Mouse (Mus musculus): ENCODE results near the gene Hdgfl3. TPM values are rescaled to one million over a fixed set of nuclear protein-coding genes. Genes with fewer than 3 reads are reported as not detected.

The Hdgfl3 gene
- 1 to 10 TPM; 1.8 to 2.2 TPM for total RNA-seq (2021)
- long read RNA-seq, experiment 1, partial matches to known transcripts = 0 of 1 reads
- long read RNA-seq, experiment 1, other reads (novel, unspliced or antisense) = 1 of 1 reads
- long read RNA-seq, experiment 2, partial matches to known transcripts = 0 of 3 reads
- long read RNA-seq, experiment 2, other reads (novel, unspliced or antisense) = 3 of 3 reads

DNA sequence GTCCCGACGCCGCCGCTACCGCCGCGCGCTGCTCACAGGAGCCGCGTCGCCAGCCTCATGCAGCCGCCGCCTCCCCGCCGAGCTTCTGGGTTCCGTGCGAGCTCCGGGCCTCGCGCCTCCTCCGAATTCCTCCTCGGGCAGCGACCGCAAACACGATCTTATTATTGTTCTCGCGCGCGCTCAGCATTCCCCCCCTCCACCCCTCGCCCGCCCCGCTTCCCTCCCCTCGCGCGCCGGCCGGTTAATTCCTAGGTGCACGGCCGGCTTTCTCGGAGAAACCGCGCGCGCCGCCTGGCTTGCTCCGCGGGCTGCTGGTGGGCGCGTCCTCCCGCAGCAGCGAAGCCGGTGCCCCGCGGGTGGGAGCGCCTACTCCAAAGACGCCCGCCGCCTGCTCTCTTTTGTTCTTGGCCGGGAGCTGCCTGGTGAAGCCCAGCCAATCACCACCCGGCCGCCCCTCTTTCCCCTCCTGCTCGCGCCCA, at the start of gene Hdgfl3:
Gene Hdgfl3 (minus strand): TSS at position 207 of the 479 bp plus-strand sequence.
- peak; percentile 61 to 74 for DNase-seq
- intact Hi-C loops (cut with DNase I) = loop anchor here (5.0 kb wide), 1 partner anchor 57 kb away; no protein-coding TSS in a partner anchor

DNA sequence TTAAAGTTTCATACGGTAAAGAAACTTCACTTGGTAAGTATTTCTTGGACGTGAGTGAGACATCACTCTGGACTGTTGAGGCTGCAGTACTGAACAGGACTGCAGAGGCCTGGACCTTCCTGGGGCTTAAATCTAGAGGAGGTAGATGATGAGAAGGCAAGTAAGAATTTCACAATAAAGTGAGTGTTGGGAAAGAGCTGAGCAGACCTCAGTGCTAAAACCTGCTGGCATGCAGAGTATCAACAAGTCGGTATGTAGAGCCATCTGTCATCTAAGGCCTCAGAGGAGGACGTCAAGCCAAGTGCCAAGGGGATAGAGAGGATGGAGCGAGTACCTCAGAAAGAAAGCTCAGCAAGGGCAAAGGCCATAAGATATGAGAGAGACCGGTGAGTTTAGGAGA, 49.4 kb upstream of the Hdgfl3 start:
- intact Hi-C loops (cut with DNase I) = no loop called here
- DNase-seq = no peak

DNA sequence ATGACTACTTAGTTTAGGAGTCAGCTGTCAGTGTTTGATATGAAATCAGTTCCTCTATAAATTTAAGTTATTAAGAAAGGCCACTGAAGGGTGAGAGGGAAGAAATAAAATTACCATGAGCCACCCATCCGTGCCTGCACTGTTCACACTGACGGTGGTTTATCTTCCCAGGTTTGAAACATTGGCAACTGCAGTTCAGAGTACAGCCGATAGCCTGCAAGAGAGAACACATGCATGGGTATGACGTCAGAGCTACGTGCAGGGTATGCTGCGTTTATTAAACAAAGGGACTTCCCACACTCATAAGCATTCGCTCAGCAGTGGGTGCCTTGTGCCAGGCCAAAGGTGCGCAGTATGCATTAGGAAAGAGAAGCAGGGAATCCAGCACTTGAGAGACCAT, 44.0 kb upstream of the Hdgfl3 start:
- DNase-seq = no peak
- intact Hi-C loops (cut with DNase I) = no loop called here

DNA sequence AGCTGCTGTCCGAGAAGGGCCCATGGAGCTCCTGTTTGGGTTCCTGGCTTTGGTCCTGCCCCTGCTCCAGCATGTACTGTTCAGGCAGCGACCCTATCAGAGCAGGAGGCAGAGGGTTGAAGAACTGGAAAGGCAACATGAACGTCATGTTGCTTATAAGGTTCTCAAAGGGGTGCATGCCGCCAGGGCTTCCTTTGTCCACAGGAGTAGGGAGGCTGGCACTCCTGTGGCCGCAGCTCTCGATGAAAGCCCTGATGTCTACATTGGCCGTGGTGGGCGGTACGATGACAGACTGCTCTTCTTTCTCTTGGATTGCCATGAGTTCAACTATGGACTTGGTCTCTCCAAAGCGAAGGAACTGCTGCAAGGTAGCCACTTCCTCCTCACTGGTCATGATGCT, 40.3 kb upstream of the Hdgfl3 start:
- no peak for DNase-seq
- intact Hi-C loops (cut with DNase I) = no loop called here

DNA sequence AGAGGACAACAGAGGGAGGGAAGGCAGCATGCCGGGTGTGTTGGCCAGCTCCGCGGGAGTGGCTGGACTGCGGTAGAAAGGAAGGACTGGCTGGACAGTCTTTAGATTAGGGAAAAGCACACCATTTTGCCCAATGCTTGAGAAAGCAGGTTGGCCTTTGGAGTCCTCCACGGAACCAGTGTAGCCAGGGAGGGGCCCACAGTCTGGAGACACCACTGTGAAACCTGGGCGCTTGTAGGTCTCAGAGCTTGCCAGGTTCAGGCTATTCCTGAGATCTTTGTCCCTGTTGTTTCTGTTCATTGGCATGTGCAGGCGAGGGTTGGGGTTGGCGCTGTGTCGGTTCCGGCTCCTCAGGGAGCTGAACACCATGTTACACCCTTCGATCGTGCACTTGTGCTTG, 39.7 kb upstream of the Hdgfl3 start:
- DNase-seq = no peak
- intact Hi-C loops (cut with DNase I) = no loop called here

DNA sequence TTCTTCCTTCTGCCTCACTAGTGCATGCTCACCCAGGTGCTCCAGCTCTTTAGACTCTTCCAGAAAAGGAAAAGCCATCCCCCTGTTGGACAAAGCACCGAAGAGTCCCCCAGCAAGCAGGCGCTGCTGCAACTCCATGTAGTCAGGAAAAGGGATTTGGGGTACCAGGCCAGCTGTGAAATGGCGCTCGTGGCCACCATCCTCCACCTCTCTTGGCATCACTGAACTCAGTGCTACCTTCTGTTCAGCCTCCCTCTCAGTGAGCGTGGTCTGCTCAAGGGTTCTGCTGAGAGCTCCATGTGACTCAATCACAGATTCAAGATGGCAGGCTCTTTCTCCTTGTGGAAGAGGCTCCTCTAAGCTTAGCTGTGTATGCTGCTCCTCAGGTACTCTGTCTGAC, 39.1 kb upstream of the Hdgfl3 start:
- no peak for DNase-seq
- intact Hi-C loops (cut with DNase I) = no loop called here

DNA sequence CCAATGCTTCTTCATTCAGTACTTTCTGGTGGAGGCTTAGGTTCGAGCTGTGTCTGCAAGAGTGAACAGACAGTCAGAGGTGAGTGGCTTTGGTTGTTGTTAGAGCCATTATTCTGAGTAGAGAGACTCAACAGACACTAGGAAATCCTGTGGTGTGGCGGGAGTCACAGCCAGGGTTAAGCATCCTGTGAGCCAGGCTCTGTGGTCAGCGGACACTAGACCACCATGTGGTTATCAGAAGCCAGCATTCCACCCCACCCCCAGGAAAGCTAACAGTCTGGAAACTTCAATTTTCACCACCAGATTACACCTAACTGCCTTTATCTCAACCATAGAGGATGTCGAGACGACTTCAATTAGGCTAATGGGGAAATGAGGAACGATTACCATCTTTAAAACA, 34.7 kb upstream of the Hdgfl3 start:
- no peak for DNase-seq
- intact Hi-C loops (cut with DNase I) = no loop called here

DNA sequence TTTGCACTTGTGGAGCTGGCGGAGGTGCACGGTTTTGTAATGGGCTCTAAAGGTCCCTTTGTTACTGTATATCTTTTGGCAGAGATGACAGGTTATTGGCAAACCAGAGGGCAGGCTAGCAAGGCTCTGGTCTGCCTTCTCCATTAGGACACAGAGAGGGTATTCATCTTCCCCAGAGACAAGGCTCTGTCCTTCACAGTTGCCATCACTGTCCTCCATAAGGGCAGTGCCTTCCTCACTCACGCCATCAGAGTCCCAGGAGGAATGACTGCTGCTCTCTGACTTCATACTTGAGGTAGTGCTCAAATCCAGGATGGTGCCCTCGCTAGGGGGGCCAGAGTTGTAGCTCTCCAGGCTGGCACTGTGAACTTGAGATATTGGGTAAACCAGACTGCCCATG, 34.2 kb upstream of the Hdgfl3 start:
- intact Hi-C loops (cut with DNase I) = no loop called here
- DNase-seq = no peak

DNA sequence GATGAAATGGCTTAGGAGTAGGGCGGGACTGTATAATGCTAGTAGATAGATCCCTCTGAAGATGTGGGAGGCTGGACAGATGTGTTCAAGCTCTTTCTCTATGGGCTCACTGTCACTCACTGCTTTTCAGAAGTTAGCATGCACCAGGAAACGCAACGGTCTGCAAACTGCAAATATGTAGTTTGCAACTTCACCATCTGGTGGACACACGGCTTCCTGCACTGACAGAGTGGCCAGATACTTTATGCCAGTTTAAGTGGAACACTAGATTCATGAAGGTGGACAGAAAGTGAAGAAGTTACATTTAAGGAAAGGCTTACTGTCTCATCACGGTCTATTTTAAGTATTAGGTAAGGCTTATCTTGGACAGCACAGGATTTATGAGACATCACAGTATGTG, 31.9 kb upstream of the Hdgfl3 start:
- intact Hi-C loops (cut with DNase I) = no loop called here
- DNase-seq = no peak

DNA sequence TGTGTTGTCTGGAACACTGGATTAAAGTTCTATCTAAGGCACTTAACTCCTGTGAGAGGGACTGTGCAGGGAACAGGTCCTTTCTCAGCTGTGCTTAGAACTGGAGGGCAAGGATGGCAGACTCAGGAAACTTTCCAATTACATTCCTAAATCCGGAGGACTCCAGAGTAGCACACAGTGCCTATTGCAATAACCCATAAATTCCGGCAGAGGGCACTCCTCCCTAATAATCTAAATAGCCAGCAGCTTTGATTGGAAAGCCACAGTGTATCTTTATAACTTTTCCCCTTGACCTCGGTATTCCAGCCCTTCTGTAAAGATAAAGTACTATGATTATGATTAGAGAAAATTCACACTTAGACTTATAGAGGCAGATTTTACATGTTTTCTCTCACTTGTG, 25.4 kb upstream of the Hdgfl3 start:
- DNase-seq = no peak
- intact Hi-C loops (cut with DNase I) = loop anchor here (1.0 to 2.0 kb wide), 2 partner anchors 162 to 305 kb away; no protein-coding TSS in a partner anchor

DNA sequence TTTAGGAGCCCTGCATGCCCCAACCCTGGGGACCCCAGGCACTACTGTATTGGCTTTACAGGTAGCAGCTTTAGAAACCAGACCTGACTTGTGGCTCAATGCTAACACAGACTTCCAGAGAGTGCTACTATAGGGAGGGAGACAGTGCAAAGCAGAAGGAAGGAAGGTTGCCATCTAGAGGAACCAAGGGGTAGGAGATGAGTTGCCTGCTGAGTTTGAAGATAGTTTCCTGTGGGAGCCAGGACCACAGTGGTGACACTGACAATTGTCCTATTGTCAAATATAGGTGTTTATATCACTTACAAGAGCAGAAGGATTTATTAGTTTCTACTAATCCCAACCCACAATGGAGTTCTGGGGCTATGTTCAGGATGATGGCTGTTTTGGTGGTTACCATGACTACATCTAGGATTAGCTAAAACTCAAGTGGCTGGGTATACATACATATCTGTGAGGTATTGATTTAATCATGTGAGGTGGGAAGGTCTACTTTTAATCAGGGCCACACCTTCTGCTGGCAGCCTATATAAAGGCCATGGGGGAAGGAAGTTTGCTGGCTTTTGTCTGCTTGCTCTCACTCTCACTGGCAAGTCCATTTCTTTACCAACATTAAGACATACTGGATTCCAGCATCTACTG, 20.1 kb upstream of the Hdgfl3 start:
- no peak for DNase-seq
- intact Hi-C loops (cut with DNase I) = loop anchor here (1.0 kb wide), 1 partner anchor 165 kb away; the partner anchor contains the start of gene 3110040N11Rik

DNA sequence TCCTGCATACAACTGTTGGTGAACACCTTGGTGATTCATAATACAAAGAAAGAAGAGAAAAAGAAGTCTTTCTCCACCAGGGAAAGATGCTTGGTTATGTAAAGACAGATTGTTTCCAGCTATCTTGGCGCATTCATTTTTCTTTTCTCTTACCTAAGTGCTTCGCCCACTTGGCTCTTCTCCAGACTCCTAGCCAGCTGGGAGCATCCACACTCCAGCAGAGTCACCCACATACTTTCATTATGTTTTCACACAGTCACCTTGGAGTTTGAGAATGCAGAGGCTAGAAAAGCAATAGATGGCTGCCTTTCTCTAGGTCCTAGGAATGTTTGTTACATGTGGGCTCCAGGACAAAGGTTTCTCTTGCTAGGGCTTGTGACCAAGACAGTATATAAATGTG, 16.2 kb upstream of the Hdgfl3 start:
- no peak for DNase-seq
- intact Hi-C loops (cut with DNase I) = no loop called here

DNA sequence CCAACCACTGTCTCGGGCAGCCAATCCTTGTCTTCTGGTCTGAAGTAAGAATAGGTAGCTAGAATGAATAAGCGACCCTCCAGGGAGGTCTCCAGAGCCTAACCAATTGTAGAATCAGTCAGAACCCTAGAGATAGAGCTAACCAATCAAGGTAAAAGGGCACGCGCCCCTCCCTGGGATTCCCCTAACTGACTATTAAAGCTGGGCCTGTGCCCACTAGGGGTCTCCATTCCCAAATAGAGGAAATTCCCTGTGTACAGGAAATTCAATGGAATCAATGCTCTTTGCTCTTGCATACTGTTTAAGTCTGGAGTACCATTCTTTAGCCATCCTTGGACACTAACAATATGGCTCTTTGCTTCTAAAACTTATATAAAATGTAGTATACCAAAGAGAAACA, 11.1 kb upstream of the Hdgfl3 start:
- intact Hi-C loops (cut with DNase I) = no loop called here
- no peak for DNase-seq

DNA sequence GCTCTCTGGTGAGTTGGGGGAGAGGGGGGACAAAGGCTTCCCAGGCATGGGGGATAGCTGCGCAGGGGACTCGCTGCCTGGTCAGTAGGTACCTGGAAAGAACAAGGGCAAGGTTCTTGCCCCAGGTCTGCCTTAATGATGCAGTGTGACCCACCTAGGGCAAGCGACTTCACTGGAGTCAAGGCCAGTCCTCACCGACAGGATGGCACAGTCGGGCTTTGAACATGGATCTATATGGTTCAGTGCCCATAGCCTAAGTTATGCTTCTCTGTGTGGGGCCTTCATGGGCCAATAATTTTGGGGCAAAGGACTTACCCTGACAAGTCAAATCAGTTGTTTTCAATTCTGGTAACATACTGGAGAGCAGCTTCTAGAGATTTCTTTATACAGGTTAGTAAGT, 533 bp upstream of the Hdgfl3 start:
- intact Hi-C loops (cut with DNase I) = loop anchor here (5.0 kb wide), 1 partner anchor 58 kb away; no protein-coding TSS in a partner anchor
- no peak for DNase-seq

DNA sequence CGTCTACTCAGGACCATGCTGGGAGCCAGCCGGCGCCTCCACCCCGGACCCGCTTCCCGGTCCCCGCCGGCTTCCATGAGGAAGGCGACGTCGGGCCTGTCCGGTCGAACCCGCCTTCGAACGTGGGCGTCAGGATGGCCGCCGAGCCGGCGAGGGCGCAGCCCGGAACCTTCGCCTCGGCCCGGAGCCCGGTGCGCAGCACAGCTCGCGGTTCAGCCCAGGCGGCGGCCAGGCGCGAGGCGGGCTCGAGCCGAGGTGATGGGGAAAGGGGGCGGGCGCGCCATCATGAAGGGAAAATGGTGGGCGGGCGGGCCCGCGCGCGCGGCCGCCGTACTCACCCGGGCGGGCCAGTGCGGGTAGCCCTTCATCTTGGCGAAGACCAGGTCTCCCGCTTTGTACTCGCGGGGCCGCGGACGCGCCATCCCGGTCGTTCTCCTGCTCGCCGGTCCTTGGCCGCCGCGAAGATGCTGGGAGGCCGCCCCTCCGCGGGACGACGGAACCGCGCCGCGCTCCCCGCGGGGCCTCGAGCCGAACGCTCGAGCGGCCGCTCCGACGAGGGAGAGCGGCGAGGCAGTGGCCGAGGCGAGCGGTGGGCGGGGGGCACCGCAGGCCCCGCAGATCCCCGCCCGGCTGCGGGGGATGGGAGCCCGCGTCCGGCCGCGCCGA, 539 bp downstream of the Hdgfl3 start:
- intact Hi-C loops (cut with DNase I) = loop anchor here (5.0 kb wide), 1 partner anchor 56 kb away; no protein-coding TSS in a partner anchor
- peak; percentile 51 to 55 for DNase-seq

DNA sequence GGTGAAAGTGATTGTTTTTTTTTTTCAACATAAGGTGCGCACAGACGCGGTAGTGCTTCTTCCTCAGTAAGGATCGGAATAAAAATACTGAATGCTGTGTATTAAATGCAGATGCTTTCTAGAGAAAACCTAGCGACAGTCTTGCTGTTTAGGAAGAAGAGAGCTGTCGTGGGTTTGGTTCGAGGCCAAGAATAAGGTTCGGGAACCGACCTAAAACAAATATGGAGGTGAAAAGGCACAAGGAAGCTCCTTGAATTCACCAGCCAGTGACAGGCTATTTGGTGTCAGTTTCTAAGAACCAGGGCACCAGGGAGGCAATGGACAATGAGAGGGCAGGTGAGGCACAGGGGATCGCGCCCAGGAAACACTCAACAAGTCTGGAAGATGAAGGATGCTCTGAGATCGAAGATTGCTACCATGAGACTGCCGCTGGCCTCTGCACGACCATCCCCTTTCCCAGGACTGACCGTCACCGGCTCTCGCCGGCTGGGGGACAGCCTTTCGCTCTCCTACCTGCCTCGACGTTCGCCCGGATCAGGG, 1.1 kb downstream of the Hdgfl3 start:
- DNase-seq = no peak
- intact Hi-C loops (cut with DNase I) = loop anchor here (5.0 kb wide), 1 partner anchor 56 kb away; no protein-coding TSS in a partner anchor

DNA sequence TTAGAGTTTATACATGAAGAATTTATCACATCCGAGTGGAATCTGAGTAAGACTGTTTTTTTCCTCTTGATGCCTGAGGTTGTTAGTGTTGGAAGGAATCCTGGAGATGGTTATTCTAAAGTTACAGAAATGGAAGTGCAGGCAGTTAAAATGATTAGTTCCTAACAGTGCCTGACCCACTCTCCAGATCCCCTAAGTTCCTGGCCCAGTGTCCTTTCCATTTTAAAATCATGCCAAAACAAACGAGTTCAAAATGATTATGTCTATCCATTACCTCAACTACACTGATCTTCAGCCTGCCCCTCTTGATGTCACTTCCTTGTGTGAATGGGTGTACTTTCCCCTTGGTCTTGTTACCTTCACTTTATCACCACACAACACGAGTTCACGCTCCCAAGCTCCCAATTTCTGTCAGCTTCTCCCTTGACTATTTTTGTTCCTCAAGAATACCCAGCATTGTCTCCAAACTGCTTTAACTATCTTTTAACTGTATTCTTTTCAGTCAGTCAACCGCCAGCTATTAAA, 1.7 kb downstream of the Hdgfl3 start:
- intact Hi-C loops (cut with DNase I) = loop anchor here (5.0 kb wide), 1 partner anchor 55 kb away; no protein-coding TSS in a partner anchor
- no peak for DNase-seq

DNA sequence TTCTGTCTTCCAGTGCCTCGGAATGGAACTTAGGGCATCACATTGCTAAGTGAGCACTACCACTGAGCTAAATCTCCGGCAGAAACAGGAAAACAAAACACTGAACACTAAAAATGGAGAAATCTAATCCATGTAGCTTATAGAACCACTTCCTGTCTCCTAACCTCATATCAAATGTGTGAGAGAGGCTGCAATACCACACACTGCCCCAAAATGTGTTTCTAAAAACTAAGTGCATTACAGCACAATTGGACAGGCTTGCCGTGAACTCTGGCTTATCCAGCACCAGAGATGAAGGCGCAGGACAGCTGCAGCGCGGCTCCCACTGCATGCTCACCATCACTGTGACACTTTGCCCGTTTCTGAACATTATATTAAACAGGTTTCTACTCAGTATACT, 5.3 kb downstream of the Hdgfl3 start:
- DNase-seq = no peak
- intact Hi-C loops (cut with DNase I) = no loop called here

DNA sequence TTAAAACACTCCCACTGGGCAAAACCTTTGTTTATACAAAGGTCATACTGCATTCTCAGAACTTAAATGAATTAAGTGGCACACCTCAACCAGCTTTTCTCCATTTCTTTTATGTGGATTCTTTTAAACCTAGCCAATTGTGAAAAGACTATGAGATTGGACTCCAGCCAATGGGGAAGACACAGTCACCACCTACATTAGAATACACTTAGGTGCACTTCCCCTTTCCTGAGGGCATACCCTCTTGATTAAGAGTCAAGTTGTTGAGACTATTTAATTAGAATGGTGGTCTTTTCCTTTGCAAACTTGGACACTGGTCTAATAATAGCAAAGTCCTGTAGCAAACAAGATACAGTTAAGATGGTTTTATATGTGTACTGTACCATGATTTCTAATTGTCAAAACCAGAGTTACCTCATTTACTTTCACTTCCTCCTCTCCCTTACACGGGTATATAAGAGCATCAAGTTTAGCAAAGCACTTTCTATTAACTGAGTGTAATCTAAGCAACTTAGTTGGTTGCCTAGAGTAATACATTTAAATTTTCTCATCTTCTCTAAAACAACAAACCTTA, 12.8 kb downstream of the Hdgfl3 start:
- no peak for DNase-seq
- intact Hi-C loops (cut with DNase I) = no loop called here

DNA sequence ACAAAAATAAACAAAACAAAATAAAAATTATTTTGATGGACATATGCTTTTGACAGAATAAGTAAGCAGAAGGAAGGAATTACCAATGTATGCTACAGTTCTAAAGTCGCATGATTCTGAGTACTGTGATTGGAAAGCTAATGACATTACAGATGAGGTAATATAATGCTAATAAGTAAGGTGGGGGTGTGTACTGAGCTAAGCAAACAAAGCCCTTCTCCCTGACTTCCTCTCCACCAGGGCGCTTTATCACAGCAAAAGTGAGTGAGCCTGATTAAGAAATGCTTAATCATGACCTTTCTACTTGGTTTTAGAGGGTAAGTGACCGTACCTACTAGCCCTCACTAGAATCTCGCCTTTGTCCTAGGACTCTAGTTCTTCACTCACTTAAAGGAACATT, 14.0 kb downstream of the Hdgfl3 start:
- intact Hi-C loops (cut with DNase I) = no loop called here
- DNase-seq = no peak

DNA sequence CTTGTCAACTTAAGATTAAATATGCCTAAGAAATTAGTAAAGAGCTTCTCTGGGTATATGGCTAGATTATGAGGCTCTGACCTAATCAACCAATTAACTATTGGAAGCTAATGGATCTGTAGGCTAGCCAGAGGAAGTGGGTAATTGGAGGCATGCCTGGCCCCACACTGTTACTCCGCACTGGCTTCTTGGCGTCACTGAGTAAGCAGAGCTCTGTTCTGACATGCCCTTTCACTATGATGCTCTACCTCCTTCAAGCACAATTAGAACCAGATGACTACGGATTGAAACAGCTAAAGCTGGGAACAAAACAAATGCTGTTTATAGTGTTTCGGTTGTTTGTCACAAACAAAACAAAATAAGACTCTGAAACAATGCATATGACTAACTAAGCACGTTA, 16.0 kb downstream of the Hdgfl3 start:
- DNase-seq = no peak
- intact Hi-C loops (cut with DNase I) = no loop called here
